Mouse (Mus musculus): Measurements from ENCODE around the gene Pate2. TPM values are rescaled to one million over a fixed set of nuclear protein-coding genes. Genes with fewer than 3 reads are reported as not detected.

The Pate2 gene
- polyA plus RNA-seq, 1 experiment from 2014 or later = 0.75 TPM

- H3K36me3 ChIP-seq (ENCODE audit: control insufficient read depth, insufficient read depth, low read length) = no peaks in the 10 kb centered on the region
- no peaks in the 10 kb centered on the region for H3K4me1 ChIP-seq (replicated peaks; ENCODE audit: control insufficient read depth, insufficient read depth, low read length)
- H3K4me3 ChIP-seq (ENCODE audit: low read depth, low read length) = no peak overlapping the region
- no peak overlapping the region for H3K9ac ChIP-seq (ENCODE audit: low read length)
- no peaks in the 10 kb centered on the region for H3K27me3 ChIP-seq (ENCODE audit: control insufficient read depth, insufficient read depth, low read length)
- H3K4me2 ChIP-seq (ENCODE audit: low read depth, low read length, severe bottlenecking) = no peak overlapping the region
- WGBS = 85% methylated on average over 9 of the region's 9 CpGs
- no peak overlapping the region for H3K27ac ChIP-seq (ENCODE audit: low read depth, low read length)
- no peak for ATAC-seq (replicated peaks; ENCODE audit: low FRiP score)
- no peaks in the 10 kb centered on the region for H3K9me3 ChIP-seq (ENCODE audit: control insufficient read depth, low read length)
- DNase-seq (ENCODE audit: low spot score) = no peak
These were observed 36.8 kb upstream of the Pate2 start for GRCm38 (mm10) chr9:35533266-35533665.

DNA sequence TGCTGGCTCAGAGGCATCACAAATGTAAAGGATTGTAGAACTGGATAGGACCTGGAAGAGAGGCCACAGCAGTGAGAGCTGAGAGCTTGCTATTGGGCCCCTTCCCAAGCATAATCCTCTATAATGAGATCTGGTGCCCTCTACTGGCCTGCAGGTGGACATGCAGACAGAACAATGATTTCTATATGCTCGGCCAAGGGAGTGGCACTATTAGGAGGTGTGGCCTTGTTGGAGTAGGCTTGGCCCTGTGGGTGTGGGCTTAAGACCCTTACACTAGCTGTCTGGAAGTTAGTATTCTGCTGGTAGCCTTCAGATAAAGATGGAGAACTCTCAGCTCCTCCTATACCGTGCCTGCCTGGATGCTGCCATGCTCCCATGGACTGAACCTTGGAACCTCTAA, 35.0 kb upstream of the Pate2 start:
- H3K36me3 ChIP-seq (ENCODE audit: control insufficient read depth, insufficient read depth, low read length) = no peaks in the 10 kb centered on the region; the same call in 1 of the 2 replicates
- no peak overlapping the region for H3K4me2 ChIP-seq (ENCODE audit: low read depth, low read length, severe bottlenecking)
- ATAC-seq (replicated peaks; ENCODE audit: low FRiP score) (peak; percentile 91), DNase-seq (ENCODE audit: low spot score) (peak; percentile 81)
- no peak overlapping the region for H3K9ac ChIP-seq (ENCODE audit: low read length)
- WGBS = 7% methylated on average over 2 of the region's 2 CpGs
- H3K9me3 ChIP-seq (ENCODE audit: control insufficient read depth, low read length) = no peaks in the 10 kb centered on the region
- H3K27me3 ChIP-seq (ENCODE audit: control insufficient read depth, insufficient read depth, low read length) = no peaks in the 10 kb centered on the region
- no peak overlapping the region for H3K4me3 ChIP-seq (ENCODE audit: low read depth, low read length)
- H3K4me1 ChIP-seq (replicated peaks; ENCODE audit: control insufficient read depth, insufficient read depth, low read length) = no peaks in the 10 kb centered on the region
- no peak overlapping the region for H3K27ac ChIP-seq (ENCODE audit: low read depth, low read length)

- H3K4me2 ChIP-seq (ENCODE audit: low read depth, low read length, severe bottlenecking) = no peak overlapping the region
- no peak for DNase-seq (ENCODE audit: low spot score)
- H3K4me3 ChIP-seq (ENCODE audit: low read depth, low read length) = no peak overlapping the region
- no peak for ATAC-seq (replicated peaks; ENCODE audit: low FRiP score)
- H3K9ac ChIP-seq (ENCODE audit: low read length) = no peak overlapping the region
- no peak overlapping the region for H3K27ac ChIP-seq (ENCODE audit: low read depth, low read length)
- 74% methylated on average over 4 of the region's 4 CpGs for WGBS
- H3K9me3 ChIP-seq (ENCODE audit: control insufficient read depth, low read length) = no peaks in the 10 kb centered on the region
- H3K4me1 ChIP-seq (replicated peaks; ENCODE audit: control insufficient read depth, insufficient read depth, low read length) = no peaks in the 10 kb centered on the region
- no peaks in the 10 kb centered on the region for H3K27me3 ChIP-seq (ENCODE audit: control insufficient read depth, insufficient read depth, low read length)
- H3K36me3 ChIP-seq (ENCODE audit: control insufficient read depth, insufficient read depth, low read length) = no peaks in the 10 kb centered on the region; the same call in 1 of the 2 replicates
These were observed 34.2 kb upstream of the Pate2 start for GRCm38 (mm10) chr9:35535876-35536275.

DNA sequence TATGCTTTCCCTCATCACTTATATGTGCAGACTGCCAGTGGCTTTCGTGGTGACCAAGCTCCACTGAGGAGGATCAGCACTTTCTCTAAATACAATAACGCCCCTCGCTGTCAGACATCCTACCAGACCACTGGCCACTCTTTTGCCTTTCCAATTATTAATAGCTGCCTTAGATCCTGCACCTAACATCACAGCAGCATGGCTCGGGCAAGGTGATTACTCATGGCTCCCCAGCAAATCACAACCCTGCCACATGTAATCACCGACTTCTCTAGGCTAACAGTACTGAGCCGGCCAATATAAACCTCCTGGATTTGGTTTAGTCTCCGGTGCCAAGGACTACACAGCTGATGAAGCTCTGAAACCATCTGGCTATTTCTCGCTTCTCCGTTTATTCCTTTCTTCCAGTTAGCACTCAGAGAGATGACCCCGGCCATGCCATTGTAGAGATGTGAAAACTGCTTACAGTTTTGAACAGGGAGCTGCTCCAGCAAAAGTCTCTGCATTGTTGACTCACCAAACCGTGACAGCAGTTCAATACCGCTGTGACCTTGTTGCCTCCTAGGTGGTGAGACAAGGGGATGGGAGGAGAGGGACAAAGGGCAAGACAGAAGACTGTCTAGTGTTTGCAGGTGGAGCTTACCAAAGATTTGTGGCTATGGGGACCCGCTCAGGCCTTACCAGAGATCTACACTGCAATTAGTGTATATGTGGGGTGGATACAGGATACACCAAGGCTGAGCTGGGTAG, 30.9 kb upstream of the Pate2 start:
- WGBS = 86% methylated on average over 13 of the region's 13 CpGs
- Histone ChIP-seq H3K9ac (ENCODE audit: low read length) (no peak overlapping the region), H3K27me3 (ENCODE audit: control insufficient read depth, insufficient read depth, low read length) (no peaks in the 10 kb centered on the region), H3K4me3 (ENCODE audit: low read depth, low read length) (no peak overlapping the region), H3K9me3 (ENCODE audit: control insufficient read depth, low read length) (no peaks in the 10 kb centered on the region), H3K36me3 (ENCODE audit: control insufficient read depth, insufficient read depth, low read length) (no peaks in the 10 kb centered on the region; the same call in 1 of the 2 replicates), H3K4me1 (replicated peaks; ENCODE audit: control insufficient read depth, insufficient read depth, low read length) (no peaks in the 10 kb centered on the region), H3K27ac (ENCODE audit: low read depth, low read length) (no peak overlapping the region), H3K4me2 (ENCODE audit: low read depth, low read length, severe bottlenecking) (no peak overlapping the region)
- ATAC-seq (replicated peaks; ENCODE audit: low FRiP score) (no peak), DNase-seq (ENCODE audit: low spot score) (no peak)

GRCm38 (mm10) chr9:35541024-35541423, 29.1 kb upstream of the Pate2 start:
- no peak overlapping the region for H3K9ac ChIP-seq (ENCODE audit: low read length)
- H3K4me3 ChIP-seq (ENCODE audit: low read depth, low read length) = no peak overlapping the region
- H3K36me3 ChIP-seq (ENCODE audit: control insufficient read depth, insufficient read depth, low read length) = no peaks in the 10 kb centered on the region; the same call in 1 of the 2 replicates
- H3K4me2 ChIP-seq (ENCODE audit: low read depth, low read length, severe bottlenecking) = no peak overlapping the region
- no peak for DNase-seq (ENCODE audit: low spot score)
- no peaks in the 10 kb centered on the region for H3K9me3 ChIP-seq (ENCODE audit: control insufficient read depth, low read length)
- WGBS = 86% methylated on average over 5 of the region's 5 CpGs
- H3K4me1 ChIP-seq (replicated peaks; ENCODE audit: control insufficient read depth, insufficient read depth, low read length) = no peaks in the 10 kb centered on the region
- no peaks in the 10 kb centered on the region for H3K27me3 ChIP-seq (ENCODE audit: control insufficient read depth, insufficient read depth, low read length)
- peak; percentile 38; the same call in 1 of the 2 replicates for ATAC-seq (replicated peaks; ENCODE audit: low FRiP score)
- H3K27ac ChIP-seq (ENCODE audit: low read depth, low read length) = no peak overlapping the region

- no peak overlapping the region for H3K9ac ChIP-seq (ENCODE audit: low read length)
- no peaks in the 10 kb centered on the region for H3K4me1 ChIP-seq (replicated peaks; ENCODE audit: control insufficient read depth, insufficient read depth, low read length)
- H3K4me3 ChIP-seq (ENCODE audit: low read depth, low read length) = no peak overlapping the region
- H3K36me3 ChIP-seq (ENCODE audit: control insufficient read depth, insufficient read depth, low read length) = no peaks in the 10 kb centered on the region; the same call in 1 of the 2 replicates
- peak; percentile 89 for DNase-seq (ENCODE audit: low spot score)
- no peaks in the 10 kb centered on the region for H3K9me3 ChIP-seq (ENCODE audit: control insufficient read depth, low read length)
- ATAC-seq (replicated peaks; ENCODE audit: low FRiP score) = peak; percentile 87
- no peak overlapping the region for H3K27ac ChIP-seq (ENCODE audit: low read depth, low read length)
- 5% methylated on average over 6 of the region's 6 CpGs for WGBS
- H3K27me3 ChIP-seq (ENCODE audit: control insufficient read depth, insufficient read depth, low read length) = no peaks in the 10 kb centered on the region
- H3K4me2 ChIP-seq (ENCODE audit: low read depth, low read length, severe bottlenecking) = no peak overlapping the region
These were observed 28.6 kb upstream of the Pate2 start for GRCm38 (mm10) chr9:35541488-35541887.

DNA sequence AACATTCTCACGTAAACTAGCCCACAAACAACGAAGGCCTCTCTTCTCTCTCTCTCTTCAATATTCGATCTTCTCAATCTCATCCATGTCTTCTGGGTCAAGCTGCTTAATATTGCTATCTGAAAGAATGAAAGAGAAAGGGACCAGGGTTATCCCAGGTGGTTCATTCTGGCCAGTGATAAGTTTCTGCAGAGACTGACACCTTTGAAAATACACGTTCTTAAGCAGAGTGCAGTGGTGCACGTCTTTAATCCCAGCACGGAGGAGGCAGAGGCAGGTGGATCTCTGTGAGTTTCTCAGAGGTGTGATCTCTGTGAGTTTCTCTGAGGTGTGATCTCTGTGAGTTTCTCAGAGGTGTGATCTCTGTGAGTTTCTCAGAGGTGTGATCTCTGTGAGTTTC, 28.1 kb upstream of the Pate2 start:
- no peak overlapping the region for H3K4me3 ChIP-seq (ENCODE audit: low read depth, low read length)
- no peaks in the 10 kb centered on the region; the same call in 1 of the 2 replicates for H3K36me3 ChIP-seq (ENCODE audit: control insufficient read depth, insufficient read depth, low read length)
- no peak overlapping the region for H3K9ac ChIP-seq (ENCODE audit: low read length)
- DNase-seq (ENCODE audit: low spot score) (no peak), ATAC-seq (replicated peaks; ENCODE audit: low FRiP score) (no peak; the same call in 1 of the 2 replicates)
- WGBS = 78% methylated on average over 6 of the region's 6 CpGs
- H3K27me3 ChIP-seq (ENCODE audit: control insufficient read depth, insufficient read depth, low read length) = no peaks in the 10 kb centered on the region
- H3K9me3 ChIP-seq (ENCODE audit: control insufficient read depth, low read length) = no peaks in the 10 kb centered on the region
- H3K4me1 ChIP-seq (replicated peaks; ENCODE audit: control insufficient read depth, insufficient read depth, low read length) = no peaks in the 10 kb centered on the region
- no peak overlapping the region for H3K4me2 ChIP-seq (ENCODE audit: low read depth, low read length, severe bottlenecking)
- H3K27ac ChIP-seq (ENCODE audit: low read depth, low read length) = no peak overlapping the region

DNA sequence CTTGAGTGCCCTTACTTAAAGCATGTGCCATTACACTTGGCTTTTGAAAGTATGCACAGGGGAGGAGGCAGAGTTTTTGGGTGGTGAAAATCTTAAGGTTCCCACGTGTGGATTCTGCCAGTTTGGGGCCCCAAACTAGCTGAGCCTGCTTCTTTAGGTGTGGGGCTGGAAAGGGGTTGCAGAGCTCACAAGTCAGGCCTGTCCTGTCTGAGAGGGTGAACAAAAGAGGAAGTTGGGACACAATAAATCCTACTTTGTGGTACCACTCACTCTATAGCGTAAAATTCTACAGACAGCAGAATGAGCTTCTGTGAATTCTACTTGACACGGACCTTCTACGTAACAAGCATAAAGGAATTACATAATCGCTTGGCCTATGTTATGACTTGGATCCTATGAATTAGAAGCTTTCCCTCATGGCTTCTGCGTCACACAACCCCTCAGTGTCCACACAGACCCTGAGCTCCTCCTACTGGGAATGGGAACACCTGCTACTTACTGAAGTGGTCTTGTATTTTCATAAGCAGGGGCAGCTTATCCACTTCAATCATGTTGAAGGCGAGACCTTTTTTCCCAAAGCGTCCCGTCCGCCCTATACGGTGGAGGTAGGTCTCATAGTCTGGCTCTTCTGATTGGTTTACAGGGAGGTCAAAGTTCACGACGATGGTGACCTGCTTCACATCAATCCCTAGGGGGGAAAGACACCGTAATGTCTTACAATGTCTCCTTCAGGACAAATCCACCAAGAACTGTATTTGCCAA, 26.8 kb upstream of the Pate2 start:
- Histone ChIP-seq H3K9me3 (ENCODE audit: control insufficient read depth, low read length) (no peaks in the 10 kb centered on the region), H3K4me2 (ENCODE audit: low read depth, low read length, severe bottlenecking) (no peak overlapping the region), H3K36me3 (ENCODE audit: control insufficient read depth, insufficient read depth, low read length) (no peaks in the 10 kb centered on the region; the same call in 1 of the 2 replicates), H3K27me3 (ENCODE audit: control insufficient read depth, insufficient read depth, low read length) (no peaks in the 10 kb centered on the region), H3K4me1 (replicated peaks; ENCODE audit: control insufficient read depth, insufficient read depth, low read length) (no peaks in the 10 kb centered on the region), H3K27ac (ENCODE audit: low read depth, low read length) (no peak overlapping the region), H3K9ac (ENCODE audit: low read length) (no peak overlapping the region), H3K4me3 (ENCODE audit: low read depth, low read length) (no peak overlapping the region)
- no peak for ATAC-seq (replicated peaks; ENCODE audit: low FRiP score)
- DNase-seq (ENCODE audit: low spot score) = no peak
- WGBS = 88% methylated on average over 14 of the region's 14 CpGs

Data from forebrain, embryonic 11.5 days (tissue).